Mouse (Mus musculus): ENCODE results near the gene Acot2.
"Not testable (repeated sequence)": the region's sequence is repeated elsewhere in the genome, so short reads cannot be mapped to it uniquely, and the experiment has no call there.

- not testable (repeated sequence) for TF ChIP-seq MAZ (IDR thresholded peaks at IDR 0.05; ENCODE audit: low read depth, low read length); CTCF (IDR thresholded peaks at IDR 0.05 in 2 of 3, conservative IDR thresholded peaks at IDR 0.05 in 1 of 3; ENCODE audit: control insufficient read depth in 1 of 3, insufficient read depth in 1 of 3, low read depth in 2 of 3, low read length in 3 of 3, poor library complexity in 1 of 3, severe bottlenecking in 1 of 3); POLR2A (IDR thresholded peaks at IDR 0.05; ENCODE audit: control insufficient read depth in 1 of 2, insufficient read depth in 1 of 2, low read depth in 1 of 2, low read length in 2 of 2, poor library complexity in 1 of 2); BHLHE40 (IDR thresholded peaks at IDR 0.05; ENCODE audit: borderline replicate concordance, low read depth, low read length); POLR2AphosphoS2 (IDR thresholded peaks at IDR 0.05; ENCODE audit: low read length); ZMIZ1 (IDR thresholded peaks at IDR 0.05; ENCODE audit: low read depth, low read length); ZNF384 (IDR thresholded peaks at IDR 0.05; ENCODE audit: low read depth, low read length); TBP (IDR thresholded peaks at IDR 0.05; ENCODE audit: low read depth, low read length); CHD1 (IDR thresholded peaks at IDR 0.05; ENCODE audit: low read depth, low read length); E2F4 (IDR thresholded peaks at IDR 0.05; ENCODE audit: borderline replicate concordance, low read depth, low read length)
Measured at GRCm38 (mm10) chr12:84038241-84038640, 50.6 kb downstream of the Acot2 start, which contains the start of gene Acot4.
